Mouse (Mus musculus) limb, embryonic 11.5 days (tissue): ENCODE measurements around the gene Prkca. TPM values are rescaled to one million over a fixed set of nuclear protein-coding genes. Genes with fewer than 3 reads are reported as not detected.

ENCODE experiments used
- ATAC-seq: fragments of 200-750 bp; cut with Nextera tagmentation; 2 replicates; pipeline ENCODE4 v1.8.0; 2017; ENCODE audit warnings: low read depth; ENCODE audit not compliant: insufficient number of reproducible peaks, low FRiP score, low TSS enrichment
- DNase-seq: peaks from one replicate; pipeline ENCODE4 v3.0.0-alpha.2; 2015; ENCODE audit warnings: low spot score
- H3K27ac ChIP-seq: fragments of 300-500 bp; sonication (generic); replicated peaks from 2 replicates; pipeline ENCODE4 v1.5.1; 2014; ENCODE audit warnings: low read depth, mild to moderate bottlenecking, low read length
- H3K27me3 ChIP-seq: fragments of 300-500 bp; sonication (generic); 2 replicates; pipeline ENCODE4 v1.6.1; 2014; ENCODE audit warnings: mild to moderate bottlenecking, low read length, mixed read lengths; ENCODE audit not compliant: control insufficient read depth, insufficient read depth
- H3K36me3 ChIP-seq: fragments of 300-500 bp; sonication (generic); 2 replicates; pipeline ENCODE4 v1.6.1; 2014; ENCODE audit warnings: mild to moderate bottlenecking, low read length, moderate library complexity, mixed read lengths; ENCODE audit not compliant: control insufficient read depth, insufficient read depth
- H3K4me1 ChIP-seq: fragments of 300-500 bp; sonication (generic); 2 replicates; pipeline ENCODE4 v1.6.1; 2014; ENCODE audit warnings: low read length, mixed read lengths; ENCODE audit not compliant: control insufficient read depth, insufficient read depth
- H3K4me2 ChIP-seq: fragments of 300-500 bp; sonication (generic); 2 replicates; pipeline ENCODE4 v1.6.1; 2014; ENCODE audit warnings: low read depth, mild to moderate bottlenecking, moderate library complexity; ENCODE audit not compliant: severe bottlenecking
- H3K4me3 ChIP-seq: fragments of 300-500 bp; sonication (generic); 2 replicates; pipeline ENCODE4 v1.5.1; 2014; ENCODE audit warnings: low read depth, low read length
- H3K9ac ChIP-seq: fragments of 300-500 bp; sonication (generic); 2 replicates; pipeline ENCODE4 v1.6.1; 2014; ENCODE audit warnings: mild to moderate bottlenecking, low read length
- H3K9me3 ChIP-seq: fragments of 300-500 bp; sonication (generic); 2 replicates; pipeline ENCODE4 v1.6.1; 2016; ENCODE audit warnings: low read length; ENCODE audit not compliant: control insufficient read depth
- WGBS: fragments of 180-500 bp; shearing (Covaris S2); extraction: QIAGEN DNeasy Blood & Tissue Kit; methylation state at CpG from one replicate; pipeline ENCODE4 v1.1.7; 2014; 5-methylcytosine and 5-hydroxymethylcytosine counted together
- polyA plus RNA-seq: library from polyadenylated mRNA; unstranded; fragments of >200 nt; fragmentation: Nextera tagmentation; extraction: Ambion mirVana; gene quantifications from 2 replicates; pipeline ENCODE4 v1.2.1, GENCODE M21; 2014

Prkca gene
- polyA plus RNA-seq, 1 experiment from 2014 or later, result 6.3 TPM

- DNase-seq (no peak), ATAC-seq (no peak)
- Histone ChIP-seq H3K4me1 (0 out of 2 replicates have a peak, but pooled peaks cover 4% of the 10 kb centered on the region), H3K27me3 (no peaks in the 10 kb centered on the region), H3K27ac (no peak overlapping the region), H3K4me3 (no peak overlapping the region), H3K36me3 (no peaks in the 10 kb centered on the region), H3K4me2 (no peak overlapping the region), H3K9me3 (no peaks in the 10 kb centered on the region), H3K9ac (no peak overlapping the region)
- WGBS, result 85% methylated on average over 5 of the region's 5 CpGs
These were observed 84.9 kb downstream of the Prkca start for GRCm38 (mm10) chr11:108258811-108259266.

GRCm38 (mm10) chr11:108257921-108258320, 85.8 kb downstream of the Prkca start:
- Histone ChIP-seq H3K9ac (no peak overlapping the region), H3K9me3 (no peaks in the 10 kb centered on the region), H3K4me3 (no peak overlapping the region), H3K27me3 (no peaks in the 10 kb centered on the region), H3K4me1 (0 out of 2 replicates have a peak, but pooled peaks cover 3% of the 10 kb centered on the region), H3K36me3 (no peaks in the 10 kb centered on the region), H3K27ac (no peak overlapping the region), H3K4me2 (no peak overlapping the region)
- no peak for ATAC-seq
- 87% methylated on average over 8 of the region's 8 CpGs for WGBS
- DNase-seq, result no peak

DNA sequence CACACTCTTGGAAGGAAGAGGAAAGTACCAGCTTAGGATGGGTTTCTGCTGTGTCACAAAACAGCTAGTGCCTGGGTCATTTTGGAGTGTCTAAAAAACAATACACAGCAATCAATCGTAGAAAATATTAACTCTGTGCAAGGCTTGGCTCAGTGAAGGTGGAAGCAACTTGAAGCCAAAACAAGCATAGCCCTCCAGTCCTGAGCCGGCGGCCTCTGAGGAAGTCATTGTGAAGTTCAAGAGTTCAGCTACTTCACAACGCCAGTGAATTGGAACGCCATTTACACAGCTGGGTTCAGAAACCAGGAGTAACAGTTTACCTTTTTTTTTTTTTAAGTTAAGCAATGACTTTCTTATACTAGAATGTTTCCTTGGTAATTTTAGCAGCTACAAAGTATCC, 89.0 kb downstream of the Prkca start:
- no peaks in the 10 kb centered on the region for H3K9me3 ChIP-seq
- no peak overlapping the region for H3K4me2 ChIP-seq
- WGBS, result 89% methylated on average over 5 of the region's 5 CpGs
- no peak overlapping the region for H3K9ac ChIP-seq
- H3K27ac ChIP-seq, result no peak overlapping the region
- no peak overlapping the region for H3K4me3 ChIP-seq
- no peak for ATAC-seq
- no peak for DNase-seq
- no peaks in the 10 kb centered on the region for H3K36me3 ChIP-seq
- H3K27me3 ChIP-seq, result no peaks in the 10 kb centered on the region
- 0 out of 2 replicates have a peak, but pooled peaks cover 3% of the 10 kb centered on the region for H3K4me1 ChIP-seq

GRCm38 (mm10) chr11:108251924-108252775, 91.6 kb downstream of the Prkca start:
- Histone ChIP-seq H3K9ac (no peak overlapping the region), H3K4me2 (no peak overlapping the region), H3K27ac (no peak overlapping the region), H3K4me1 (no peaks in the 10 kb centered on the region), H3K4me3 (no peak overlapping the region), H3K36me3 (no peaks in the 10 kb centered on the region), H3K27me3 (no peaks in the 10 kb centered on the region), H3K9me3 (no peaks in the 10 kb centered on the region)
- ATAC-seq, result no peak
- DNase-seq, result no peak
- 87% methylated on average over 7 of the region's 7 CpGs for WGBS

DNA sequence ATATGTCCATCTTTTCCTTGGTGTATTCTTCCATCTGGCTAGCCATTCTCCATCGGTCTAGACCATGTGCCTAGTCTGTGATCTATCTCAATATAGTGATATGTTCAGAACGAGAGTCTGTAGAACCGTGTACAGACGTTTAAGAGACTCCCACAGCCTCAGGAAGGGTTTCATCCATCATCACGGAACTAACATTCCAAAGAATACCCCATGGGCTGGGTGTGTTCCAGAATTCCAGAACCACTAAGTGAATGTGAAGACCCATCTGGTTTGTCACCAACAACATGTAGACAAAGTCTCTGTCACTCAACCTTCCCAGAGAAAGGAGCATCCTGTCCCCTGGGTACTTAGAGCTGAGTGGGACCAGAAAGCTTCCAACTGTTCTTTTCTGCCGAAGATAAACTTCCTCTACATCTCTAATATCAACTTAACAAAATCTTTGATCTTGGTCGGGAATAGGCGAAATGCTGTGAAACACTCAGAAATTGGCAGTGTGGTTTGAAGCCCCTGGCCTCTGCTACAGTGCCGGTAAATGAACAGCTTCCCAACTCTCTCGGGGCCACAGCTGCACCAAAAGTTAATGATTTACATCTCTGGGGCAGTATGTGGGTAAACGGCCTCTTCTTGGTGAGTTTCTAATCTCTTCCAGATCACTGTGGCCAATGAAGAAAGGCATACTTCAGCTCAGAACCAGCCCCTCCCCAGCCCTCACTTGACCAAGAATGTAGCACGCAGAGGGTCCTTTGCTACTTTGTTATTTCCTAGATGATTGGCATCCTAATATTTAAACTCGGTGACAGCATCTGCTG, 92.7 kb downstream of the Prkca start:
- no peak overlapping the region for H3K4me3 ChIP-seq
- H3K36me3 ChIP-seq, result no peaks in the 10 kb centered on the region
- H3K9me3 ChIP-seq, result no peaks in the 10 kb centered on the region
- H3K4me1 ChIP-seq, result no peaks in the 10 kb centered on the region
- WGBS, result 65% methylated on average over 13 of the region's 13 CpGs
- no peak for ATAC-seq
- H3K27ac ChIP-seq, result no peak overlapping the region
- no peak for DNase-seq
- no peak overlapping the region for H3K4me2 ChIP-seq
- H3K9ac ChIP-seq, result no peak overlapping the region
- H3K27me3 ChIP-seq, result no peaks in the 10 kb centered on the region

DNA sequence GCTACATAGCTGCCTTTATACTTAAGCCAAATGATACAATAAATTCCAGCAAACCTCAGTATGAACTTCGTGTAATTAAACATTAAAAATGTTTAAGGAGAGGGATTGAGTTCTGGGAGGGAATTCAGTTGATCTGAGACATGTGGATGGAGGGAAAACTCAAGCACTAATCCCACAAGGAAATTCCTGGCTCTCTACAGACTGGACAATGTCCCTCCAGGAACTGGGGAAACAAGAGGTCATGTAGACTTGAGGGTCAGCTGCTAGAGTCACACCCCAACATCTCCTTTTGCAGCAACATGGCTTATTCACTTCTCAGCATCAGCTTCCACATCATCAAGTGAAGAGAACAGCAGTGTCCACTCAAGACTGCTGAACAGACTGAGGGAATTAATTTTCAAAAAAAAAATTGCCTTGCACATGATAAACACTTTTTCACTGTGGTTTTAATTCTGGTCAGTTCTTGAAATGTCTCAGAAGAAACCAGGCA, 93.5 kb downstream of the Prkca start:
- DNase-seq, result no peak
- Histone ChIP-seq H3K9me3 (no peaks in the 10 kb centered on the region), H3K4me1 (no peaks in the 10 kb centered on the region), H3K4me2 (no peak overlapping the region), H3K27ac (no peak overlapping the region), H3K9ac (no peak overlapping the region), H3K36me3 (no peaks in the 10 kb centered on the region; the same call in 1 of the 2 replicates), H3K4me3 (no peak overlapping the region), H3K27me3 (no peaks in the 10 kb centered on the region)
- no peak for ATAC-seq
- WGBS, result 87% methylated on average over 1 of the region's 1 CpGs

- H3K4me2 ChIP-seq, result no peak overlapping the region
- H3K36me3 ChIP-seq, result no peaks in the 10 kb centered on the region; the same call in 1 of the 2 replicates
- H3K27me3 ChIP-seq, result no peaks in the 10 kb centered on the region
- no peak for ATAC-seq
- H3K9ac ChIP-seq, result no peak overlapping the region
- H3K4me3 ChIP-seq, result no peak overlapping the region
- H3K27ac ChIP-seq, result no peak overlapping the region
- no peak for DNase-seq
- 51% methylated on average over 5 of the region's 5 CpGs for WGBS
- H3K9me3 ChIP-seq, result no peaks in the 10 kb centered on the region
- H3K4me1 ChIP-seq, result no peaks in the 10 kb centered on the region
These were observed 94.2 kb downstream of the Prkca start for GRCm38 (mm10) chr11:108249487-108249886.

- H3K9ac ChIP-seq, result no peak overlapping the region
- no peak overlapping the region for H3K4me3 ChIP-seq
- no peaks in the 10 kb centered on the region for H3K9me3 ChIP-seq
- H3K27ac ChIP-seq, result no peak overlapping the region
- ATAC-seq, result no peak
- H3K36me3 ChIP-seq, result no peaks in the 10 kb centered on the region; the same call in 1 of the 2 replicates
- no peak overlapping the region for H3K4me2 ChIP-seq
- no peak for DNase-seq
- no peaks in the 10 kb centered on the region for H3K4me1 ChIP-seq
- no peaks in the 10 kb centered on the region for H3K27me3 ChIP-seq
- WGBS, result 93% methylated on average over 3 of the region's 3 CpGs
These were observed 94.7 kb downstream of the Prkca start for GRCm38 (mm10) chr11:108249047-108249403.
